Mouse (Mus musculus): Measurements from ENCODE around the gene Thsd7b. TPM values are rescaled to one million over a fixed set of nuclear protein-coding genes. Genes with fewer than 3 reads are reported as not detected.
A peak's percentile ranks its signal among the peaks of the same experiment; 100 is the strongest.

The Thsd7b gene
- polyA plus RNA-seq, 1 experiment from 2014 or later = 12.3 TPM

DNA sequence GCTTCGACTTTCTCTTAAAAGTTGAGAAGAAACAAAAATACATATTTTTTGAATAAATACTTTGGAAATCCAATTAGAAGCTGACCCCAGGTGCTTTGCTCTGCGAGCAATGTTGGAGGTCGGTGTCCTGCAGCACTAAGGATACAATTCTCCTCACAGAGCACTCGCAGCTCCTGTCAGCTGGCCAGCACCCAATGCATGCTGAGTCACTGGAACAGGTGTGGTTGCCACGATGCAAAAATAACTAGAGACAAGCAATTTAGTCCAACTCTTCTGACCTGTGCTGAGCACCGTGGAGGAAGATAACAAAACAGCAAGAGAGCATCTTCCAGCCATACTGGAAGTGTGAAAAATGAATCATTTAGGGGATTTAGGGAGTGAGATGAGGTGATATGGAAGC, 594.6 kb downstream of the Thsd7b start:
- DNase-seq (no peak), ATAC-seq (ENCODE audit: low FRiP score, low TSS enrichment) (no peak)
- Histone ChIP-seq H3K4me3 (replicated peaks; ENCODE audit: low read depth, low read length) (no peak overlapping the region), H3K4me2 (ENCODE audit: low read length) (no peak overlapping the region), H3K9ac (replicated peaks; ENCODE audit: low read length) (no peak overlapping the region), H3K9me3 (ENCODE audit: control insufficient read depth, low read length) (no peaks in the 10 kb centered on the region), H3K27ac (replicated peaks; ENCODE audit: low read depth, low read length) (no peak overlapping the region), H3K36me3 (ENCODE audit: control insufficient read depth, insufficient read depth, low read length) (no peaks in the 10 kb centered on the region), H3K27me3 (ENCODE audit: control insufficient read depth, insufficient read depth, low read length) (no peaks in the 10 kb centered on the region), H3K4me1 (ENCODE audit: control insufficient read depth, insufficient read depth, low read length) (no peaks in the 10 kb centered on the region)
- WGBS = 80% methylated on average over 6 of the region's 6 CpGs

DNA sequence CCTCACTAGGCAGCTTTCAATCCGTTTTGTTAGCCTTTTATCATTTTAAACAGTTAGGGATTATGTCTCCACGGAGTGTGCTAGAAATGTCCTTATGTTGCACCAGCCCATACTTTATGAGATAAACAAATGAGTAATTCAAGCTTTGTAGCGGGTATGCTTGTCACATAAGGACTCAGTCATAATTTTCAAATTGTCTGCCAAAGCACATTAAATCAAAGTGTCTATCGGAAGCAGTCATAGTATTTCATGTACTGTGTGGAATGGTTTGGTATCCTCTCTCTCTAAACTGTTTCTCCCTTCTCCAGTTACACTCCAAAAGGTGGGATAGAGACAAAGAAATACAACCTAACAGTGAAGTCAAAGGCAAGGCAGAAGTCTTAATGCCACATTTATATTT, 601.3 kb downstream of the Thsd7b start:
- DNase-seq (no peak), ATAC-seq (ENCODE audit: low FRiP score, low TSS enrichment) (no peak)
- no peaks in the 10 kb centered on the region for H3K36me3 ChIP-seq (ENCODE audit: control insufficient read depth, insufficient read depth, low read length)
- no peak overlapping the region for H3K4me2 ChIP-seq (ENCODE audit: low read length)
- no peak overlapping the region for H3K9ac ChIP-seq (replicated peaks; ENCODE audit: low read length)
- WGBS = 42% methylated on average over 4 of the region's 4 CpGs
- H3K9me3 ChIP-seq (ENCODE audit: control insufficient read depth, low read length) = no peaks in the 10 kb centered on the region
- H3K27ac ChIP-seq (replicated peaks; ENCODE audit: low read depth, low read length) = no peak overlapping the region
- no peaks in the 10 kb centered on the region for H3K4me1 ChIP-seq (ENCODE audit: control insufficient read depth, insufficient read depth, low read length)
- no peak overlapping the region for H3K4me3 ChIP-seq (replicated peaks; ENCODE audit: low read depth, low read length)
- no peaks in the 10 kb centered on the region for H3K27me3 ChIP-seq (ENCODE audit: control insufficient read depth, insufficient read depth, low read length)

DNA sequence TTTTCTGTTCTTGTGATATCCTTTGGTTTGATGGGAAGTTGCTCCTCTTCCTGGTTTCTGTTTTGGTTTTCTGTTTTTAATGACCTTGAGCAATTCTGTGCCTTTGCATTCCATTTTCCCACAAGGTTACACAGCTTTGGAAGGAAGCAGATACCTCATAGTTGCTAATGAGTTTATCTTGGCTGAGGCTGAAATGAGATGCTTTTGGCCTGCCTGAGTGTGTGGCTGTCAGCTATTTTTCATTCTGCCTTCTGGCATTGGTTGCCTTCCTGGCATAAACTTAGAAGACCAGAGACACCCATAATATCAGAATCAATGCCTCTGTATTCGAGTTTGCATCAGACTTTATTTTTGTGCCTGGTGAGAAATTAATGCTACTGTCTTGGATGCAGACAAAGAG, 614.8 kb downstream of the Thsd7b start:
- 67% methylated on average over 1 of the region's 1 CpGs for WGBS
- Histone ChIP-seq H3K36me3 (ENCODE audit: control insufficient read depth, insufficient read depth, low read length) (no peaks in the 10 kb centered on the region), H3K4me2 (ENCODE audit: low read length) (no peak overlapping the region), H3K9me3 (ENCODE audit: control insufficient read depth, low read length) (no peaks in the 10 kb centered on the region; the same call in 1 of the 2 replicates), H3K9ac (replicated peaks; ENCODE audit: low read length) (no peak overlapping the region), H3K4me3 (replicated peaks; ENCODE audit: low read depth, low read length) (no peak overlapping the region), H3K27ac (replicated peaks; ENCODE audit: low read depth, low read length) (no peak overlapping the region), H3K27me3 (ENCODE audit: control insufficient read depth, insufficient read depth, low read length) (no peaks in the 10 kb centered on the region), H3K4me1 (ENCODE audit: control insufficient read depth, insufficient read depth, low read length) (no peaks in the 10 kb centered on the region)
- ATAC-seq (ENCODE audit: low FRiP score, low TSS enrichment) = no peak
- no peak for DNase-seq

DNA sequence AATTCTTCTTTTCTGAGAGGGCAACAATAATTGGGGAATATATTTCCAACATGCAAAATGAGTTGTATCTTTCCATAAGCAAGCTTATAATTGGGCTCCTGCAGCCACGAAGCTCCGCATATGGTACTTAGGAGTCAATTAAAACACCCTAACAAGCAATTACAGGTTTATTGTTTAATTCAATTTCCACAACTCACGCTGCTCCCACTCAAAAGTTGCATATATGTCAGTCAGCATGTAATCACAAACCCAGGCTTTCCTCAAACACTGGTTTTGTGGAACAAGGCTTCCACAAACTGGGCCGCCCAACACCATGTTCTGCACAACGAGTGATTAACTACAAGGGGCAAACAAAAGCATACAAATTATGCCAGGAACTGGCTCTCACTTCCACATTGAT, 625.0 kb downstream of the Thsd7b start:
- Histone ChIP-seq H3K9me3 (ENCODE audit: control insufficient read depth, low read length) (no peaks in the 10 kb centered on the region), H3K4me3 (replicated peaks; ENCODE audit: low read depth, low read length) (no peak overlapping the region), H3K4me1 (ENCODE audit: control insufficient read depth, insufficient read depth, low read length) (no peaks in the 10 kb centered on the region), H3K4me2 (ENCODE audit: low read length) (no peak overlapping the region), H3K36me3 (ENCODE audit: control insufficient read depth, insufficient read depth, low read length) (no peaks in the 10 kb centered on the region), H3K9ac (replicated peaks; ENCODE audit: low read length) (no peak overlapping the region), H3K27me3 (ENCODE audit: control insufficient read depth, insufficient read depth, low read length) (no peaks in the 10 kb centered on the region), H3K27ac (replicated peaks; ENCODE audit: low read depth, low read length) (no peak overlapping the region)
- DNase-seq = no peak
- WGBS = 84% methylated on average over 5 of the region's 5 CpGs
- no peak for ATAC-seq (ENCODE audit: low FRiP score, low TSS enrichment)

DNA sequence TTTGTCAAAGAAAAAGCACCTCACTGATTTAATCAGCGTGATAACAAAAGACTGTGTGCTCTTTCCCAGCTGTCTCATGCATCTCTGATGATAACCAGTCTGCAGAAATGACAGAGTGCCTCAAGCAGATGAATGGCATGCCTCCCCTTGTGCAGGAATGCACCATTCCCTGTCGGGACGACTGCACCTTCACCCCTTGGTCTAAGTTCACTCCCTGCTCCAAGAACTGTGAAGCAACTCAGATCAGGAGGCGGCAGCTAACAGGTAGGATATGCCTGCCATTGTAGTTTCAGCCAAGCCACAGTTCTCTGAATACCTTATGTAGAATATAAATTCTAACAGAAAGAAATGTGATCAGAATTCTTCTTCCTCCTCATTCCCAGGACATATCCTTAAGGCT, 642.4 kb downstream of the Thsd7b start:
- WGBS = 44% methylated on average over 4 of the region's 4 CpGs

DNA sequence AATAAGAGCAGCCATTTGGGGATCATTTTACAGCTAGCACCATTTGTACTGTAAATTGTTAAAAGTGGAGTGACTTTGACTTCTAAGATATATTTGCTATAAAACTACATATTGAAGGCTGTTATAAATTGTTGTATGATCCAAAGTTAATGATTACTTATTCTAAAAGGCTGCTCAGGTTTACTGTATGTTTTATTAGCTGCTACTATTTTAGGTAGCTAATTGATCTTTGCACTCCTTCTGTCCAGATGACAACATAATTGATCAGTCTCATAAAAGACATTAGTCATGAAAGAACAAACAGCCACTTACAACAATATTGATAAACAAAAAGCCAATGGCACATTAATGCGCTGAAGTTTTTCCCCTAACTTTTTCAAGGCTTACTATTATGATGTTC, 644.5 kb downstream of the Thsd7b start:
- Histone ChIP-seq H3K4me3 (replicated peaks; ENCODE audit: low read depth, low read length) (no peak overlapping the region), H3K4me2 (ENCODE audit: low read length) (no peak overlapping the region), H3K36me3 (ENCODE audit: control insufficient read depth, insufficient read depth, low read length) (no peaks in the 10 kb centered on the region), H3K27me3 (ENCODE audit: control insufficient read depth, insufficient read depth, low read length) (no peaks in the 10 kb centered on the region), H3K9me3 (ENCODE audit: control insufficient read depth, low read length) (no peaks in the 10 kb centered on the region), H3K9ac (replicated peaks; ENCODE audit: low read length) (no peak overlapping the region), H3K4me1 (ENCODE audit: control insufficient read depth, insufficient read depth, low read length) (no peaks in the 10 kb centered on the region), H3K27ac (replicated peaks; ENCODE audit: low read depth, low read length) (no peak overlapping the region)
- no peak for ATAC-seq (ENCODE audit: low FRiP score, low TSS enrichment)
- WGBS = 98% methylated on average over 1 of the region's 1 CpGs
- DNase-seq = no peak

More for the DNA sequence above, 642.4 kb downstream of the Thsd7b start:
- ATAC-seq (ENCODE audit: low FRiP score, low TSS enrichment) (no peak), DNase-seq (no peak)
- Histone ChIP-seq H3K9ac (replicated peaks; ENCODE audit: low read length) (no peak overlapping the region), H3K27me3 (ENCODE audit: control insufficient read depth, insufficient read depth, low read length) (no peaks in the 10 kb centered on the region), H3K9me3 (ENCODE audit: control insufficient read depth, low read length) (no peaks in the 10 kb centered on the region), H3K4me3 (replicated peaks; ENCODE audit: low read depth, low read length) (no peak overlapping the region), H3K4me1 (ENCODE audit: control insufficient read depth, insufficient read depth, low read length) (no peaks in the 10 kb centered on the region), H3K36me3 (ENCODE audit: control insufficient read depth, insufficient read depth, low read length) (no peaks in the 10 kb centered on the region), H3K27ac (replicated peaks; ENCODE audit: low read depth, low read length) (no peak overlapping the region), H3K4me2 (ENCODE audit: low read length) (no peak overlapping the region)

DNA sequence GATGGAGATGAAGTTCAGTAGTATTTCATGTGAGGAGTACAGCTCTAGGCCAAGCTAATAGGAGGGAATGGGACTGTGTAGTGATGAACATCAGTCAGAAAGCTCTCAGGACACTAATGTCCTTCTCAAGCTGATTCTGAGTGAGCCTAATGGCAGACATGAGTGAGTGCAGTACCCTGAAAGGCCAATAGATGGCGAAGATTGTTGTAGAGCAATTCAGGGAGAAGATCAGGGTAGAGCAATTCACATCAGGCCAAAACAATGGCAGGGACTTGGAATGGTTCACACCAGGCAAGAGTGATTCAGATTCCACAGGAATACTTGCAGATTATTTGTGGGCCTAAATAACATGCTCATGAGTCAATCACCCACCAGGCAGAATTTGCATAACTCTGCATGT, 646.3 kb downstream of the Thsd7b start:
- Histone ChIP-seq H3K4me3 (replicated peaks; ENCODE audit: low read depth, low read length) (no peak overlapping the region), H3K4me1 (ENCODE audit: control insufficient read depth, insufficient read depth, low read length) (no peaks in the 10 kb centered on the region), H3K36me3 (ENCODE audit: control insufficient read depth, insufficient read depth, low read length) (no peaks in the 10 kb centered on the region), H3K9me3 (ENCODE audit: control insufficient read depth, low read length) (no peaks in the 10 kb centered on the region), H3K9ac (replicated peaks; ENCODE audit: low read length) (no peak overlapping the region), H3K4me2 (ENCODE audit: low read length) (no peak overlapping the region), H3K27ac (replicated peaks; ENCODE audit: low read depth, low read length) (no peak overlapping the region), H3K27me3 (ENCODE audit: control insufficient read depth, insufficient read depth, low read length) (no peaks in the 10 kb centered on the region)
- ATAC-seq (ENCODE audit: low FRiP score, low TSS enrichment) (no peak), DNase-seq (peak; percentile 17)
- 79% methylated on average over 1 of the region's 1 CpGs for WGBS

DNA sequence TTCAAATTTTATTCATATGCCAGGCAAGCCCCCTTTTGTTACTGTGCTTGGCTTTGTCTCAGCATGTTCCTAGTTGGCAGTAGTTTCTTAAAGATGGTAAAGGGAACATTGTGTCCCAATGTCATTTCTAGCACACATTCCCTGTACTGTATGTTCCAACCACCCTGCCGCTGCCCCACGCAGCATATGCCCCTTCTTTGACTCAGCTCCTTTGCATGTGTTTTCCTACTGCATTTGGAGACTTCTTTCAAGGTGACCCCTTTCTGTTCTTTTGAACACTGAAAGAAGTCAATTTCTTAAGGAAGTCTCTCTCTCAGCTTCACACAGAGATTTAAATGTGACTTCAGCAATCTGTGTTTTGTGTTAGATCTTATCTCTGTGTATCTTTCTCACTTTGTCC, 657.9 kb downstream of the Thsd7b start:
- H3K36me3 ChIP-seq (ENCODE audit: control insufficient read depth, insufficient read depth, low read length) = no peaks in the 10 kb centered on the region
- H3K4me3 ChIP-seq (replicated peaks; ENCODE audit: low read depth, low read length) = no peak overlapping the region
- no peak overlapping the region for H3K27ac ChIP-seq (replicated peaks; ENCODE audit: low read depth, low read length)
- no peak for DNase-seq
- H3K4me2 ChIP-seq (ENCODE audit: low read length) = no peak overlapping the region
- no peaks in the 10 kb centered on the region for H3K9me3 ChIP-seq (ENCODE audit: control insufficient read depth, low read length)
- no peak for ATAC-seq (ENCODE audit: low FRiP score, low TSS enrichment)
- no peaks in the 10 kb centered on the region for H3K27me3 ChIP-seq (ENCODE audit: control insufficient read depth, insufficient read depth, low read length)
- H3K4me1 ChIP-seq (ENCODE audit: control insufficient read depth, insufficient read depth, low read length) = no peaks in the 10 kb centered on the region
- H3K9ac ChIP-seq (replicated peaks; ENCODE audit: low read length) = no peak overlapping the region
- WGBS = 95% methylated on average over 2 of the region's 2 CpGs

DNA sequence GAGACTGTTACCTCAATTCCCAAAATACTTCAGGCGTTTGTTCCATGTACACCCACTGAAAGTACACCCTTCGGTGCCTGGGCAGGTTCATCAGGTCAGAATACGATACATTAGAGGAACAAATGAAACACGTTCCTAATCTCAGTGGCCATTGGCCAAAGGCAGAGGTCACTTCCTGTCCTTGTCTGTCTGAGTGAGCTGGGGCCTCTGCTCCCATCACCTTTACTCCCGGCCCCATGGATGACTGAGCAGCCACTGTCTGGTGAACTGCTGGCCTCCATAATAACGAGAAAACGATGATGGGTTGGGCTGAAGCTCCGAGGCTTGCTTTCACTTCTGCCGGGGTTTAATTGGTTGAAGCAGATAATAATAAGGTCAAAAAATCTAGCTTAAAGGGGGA, 670.0 kb downstream of the Thsd7b start:
- no peak overlapping the region for H3K9ac ChIP-seq (replicated peaks; ENCODE audit: low read length)
- 58% methylated on average over 9 of the region's 9 CpGs for WGBS
- no peaks in the 10 kb centered on the region for H3K36me3 ChIP-seq (ENCODE audit: control insufficient read depth, insufficient read depth, low read length)
- no peak overlapping the region for H3K4me3 ChIP-seq (replicated peaks; ENCODE audit: low read depth, low read length)
- no peaks in the 10 kb centered on the region for H3K27me3 ChIP-seq (ENCODE audit: control insufficient read depth, insufficient read depth, low read length)
- H3K4me2 ChIP-seq (ENCODE audit: low read length) = no peak overlapping the region
- ATAC-seq (ENCODE audit: low FRiP score, low TSS enrichment) = no peak
- H3K9me3 ChIP-seq (ENCODE audit: control insufficient read depth, low read length) = no peaks in the 10 kb centered on the region
- DNase-seq = no peak
- H3K27ac ChIP-seq (replicated peaks; ENCODE audit: low read depth, low read length) = no peak overlapping the region
- H3K4me1 ChIP-seq (ENCODE audit: control insufficient read depth, insufficient read depth, low read length) = no peaks in the 10 kb centered on the region

All from midbrain, embryonic 14.5 days (tissue).